Mouse (Mus musculus) liver, adult 2 months (tissue): ENCODE data around the gene Calhm1. TPM values are rescaled to one million over a fixed set of nuclear protein-coding genes. Genes with fewer than 3 reads are reported as not detected.

Experiments
- DNase-seq: peaks from one replicate; pipeline ENCODE4 v3.0.0-alpha.2; 2011; ENCODE audit warnings: low read depth, low spot score; ENCODE audit errors: extremely low read depth
- H3K27ac ChIP-seq: fragments of 200-500 bp; replicated peaks from 2 replicates; pipeline ENCODE4 v1.5.1; 2012; ENCODE audit warnings: low read depth, mild to moderate bottlenecking, control low read depth, inconsistent platforms, low read length; ENCODE audit not compliant: insufficient read depth
- H3K27me3 ChIP-seq: fragments of 200-500 bp; 2 replicates; pipeline ENCODE4 v1.6.1; 2012; ENCODE audit warnings: mild to moderate bottlenecking, moderate library complexity, low read length, inconsistent platforms; ENCODE audit not compliant: control insufficient read depth, insufficient read depth
- H3K36me3 ChIP-seq: fragments of 200-500 bp; 2 replicates; pipeline ENCODE4 v1.6.1; 2012; ENCODE audit warnings: low read length, inconsistent platforms; ENCODE audit not compliant: control insufficient read depth, insufficient read depth
- H3K4me1 ChIP-seq: fragments of 200-500 bp; 2 replicates; pipeline ENCODE4 v1.6.1; 2011; ENCODE audit warnings: low read length; ENCODE audit not compliant: control insufficient read depth, insufficient read depth
- H3K4me3 ChIP-seq: fragments of 200-500 bp; 2 replicates; pipeline ENCODE4 v1.5.1; 2011; ENCODE audit warnings: low read depth, mild to moderate bottlenecking, control low read depth, low read length, moderate library complexity; ENCODE audit not compliant: insufficient read depth
- H3K79me2 ChIP-seq: fragments of 200-500 bp; 2 replicates; pipeline ENCODE4 v1.6.1; 2012; ENCODE audit warnings: inconsistent platforms, mild to moderate bottlenecking, low read length, moderate library complexity; ENCODE audit not compliant: control insufficient read depth, insufficient read depth
- H3K9ac ChIP-seq: fragments of 200-500 bp; 2 replicates; pipeline ENCODE4 v1.6.1; 2012; ENCODE audit warnings: low read depth, mild to moderate bottlenecking, control low read depth, inconsistent platforms, low read length
- CTCF ChIP-seq: fragments of 200-500 bp; IDR thresholded peaks from 2 replicates; pipeline ENCODE4 v1.5.1; 2011; ENCODE audit warnings: low read depth, low read length, control low read depth
- POLR2A ChIP-seq: fragments of 200-500 bp; IDR thresholded peaks from 2 replicates; pipeline ENCODE4 v1.6.1; 2011; ENCODE audit warnings: low read length, control low read depth; ENCODE audit not compliant: insufficient read depth; ENCODE audit errors: extremely low read depth
- WGBS: fragments of 180-500 bp; shearing (Covaris S2); methylation state at CpG from one replicate; pipeline ENCODE4 v1.1.7; 2018; 5-methylcytosine and 5-hydroxymethylcytosine counted together
- polyA plus RNA-seq: library from polyadenylated mRNA; depleted of rRNA; stranded (reverse); fragments of >200 nt; gene quantifications from 2 replicates; pipeline ENCODE4 v1.2.3, GENCODE M21; 2012; rRNA removed
- total RNA-seq: library from RNA; depleted of rRNA; stranded (reverse); fragments of >200 nt; gene quantifications from 2 replicates; pipeline ENCODE4 v1.2.3, GENCODE M21; 2014; rRNA removed

The Calhm1 gene
- total RNA-seq (not detected in 2 replicates), polyA plus RNA-seq (not detected in 2 replicates)

DNA sequence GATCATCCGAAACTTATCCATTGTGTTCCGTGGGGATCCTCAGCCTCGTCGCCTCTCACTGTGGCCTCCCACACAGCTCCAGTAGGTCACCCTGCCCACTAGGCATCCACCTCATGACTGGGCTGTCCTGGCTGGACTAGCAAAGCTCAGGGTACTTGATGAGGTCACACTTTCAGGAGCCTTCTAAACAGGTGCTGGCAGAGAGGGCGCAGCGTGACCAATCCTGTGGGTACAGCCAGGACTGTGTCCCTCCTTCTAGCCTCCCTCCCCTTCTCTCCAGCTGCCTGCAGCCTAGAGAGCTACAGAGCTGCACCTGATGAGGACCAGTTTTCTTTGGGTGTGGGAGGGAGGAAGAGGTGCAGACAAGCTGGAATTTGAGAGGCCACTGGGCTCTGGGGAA lies at the start of gene Calhm1:
Gene Calhm1 (minus strand): TSS at position 101 of the 400 bp plus-strand sequence.
- no peak for DNase-seq
- H3K79me2 ChIP-seq: no peaks in the 10 kb centered on the region
- H3K4me1 ChIP-seq: no peaks in the 10 kb centered on the region
- no peak within 1 kb of the TSS for H3K27ac ChIP-seq
- TF ChIP-seq POLR2A: no peak
- no peak for TF ChIP-seq CTCF
- H3K27me3 ChIP-seq: no peaks in the 10 kb centered on the region
- no peaks in the 10 kb centered on the region for H3K36me3 ChIP-seq
- WGBS: 93% methylated on average over 6 of the region's 6 CpGs
- H3K4me3 ChIP-seq: no peak within 1 kb of the TSS
- no peak within 1 kb of the TSS for H3K9ac ChIP-seq

DNA sequence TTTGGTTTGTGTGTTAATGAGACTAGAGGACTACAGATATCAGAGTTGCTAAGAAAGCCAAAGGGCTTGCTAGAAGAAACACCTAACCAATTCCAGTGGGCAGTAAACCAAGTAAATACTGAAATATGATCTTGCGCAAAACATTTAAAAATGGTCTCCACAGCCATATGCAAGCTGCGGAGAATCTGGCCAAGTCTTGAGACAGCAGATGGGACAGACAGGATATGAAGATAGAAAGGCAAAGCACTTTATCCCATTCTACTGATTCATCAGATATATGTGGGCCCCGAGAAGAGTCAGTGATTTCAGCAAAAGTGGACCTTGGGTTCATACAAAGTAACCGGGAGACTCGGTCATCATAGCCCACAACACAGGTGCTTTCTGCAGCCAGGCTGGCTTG lies 48.1 kb upstream of the Calhm1 start:
- WGBS: 96% methylated on average over 5 of the region's 5 CpGs

DNA sequence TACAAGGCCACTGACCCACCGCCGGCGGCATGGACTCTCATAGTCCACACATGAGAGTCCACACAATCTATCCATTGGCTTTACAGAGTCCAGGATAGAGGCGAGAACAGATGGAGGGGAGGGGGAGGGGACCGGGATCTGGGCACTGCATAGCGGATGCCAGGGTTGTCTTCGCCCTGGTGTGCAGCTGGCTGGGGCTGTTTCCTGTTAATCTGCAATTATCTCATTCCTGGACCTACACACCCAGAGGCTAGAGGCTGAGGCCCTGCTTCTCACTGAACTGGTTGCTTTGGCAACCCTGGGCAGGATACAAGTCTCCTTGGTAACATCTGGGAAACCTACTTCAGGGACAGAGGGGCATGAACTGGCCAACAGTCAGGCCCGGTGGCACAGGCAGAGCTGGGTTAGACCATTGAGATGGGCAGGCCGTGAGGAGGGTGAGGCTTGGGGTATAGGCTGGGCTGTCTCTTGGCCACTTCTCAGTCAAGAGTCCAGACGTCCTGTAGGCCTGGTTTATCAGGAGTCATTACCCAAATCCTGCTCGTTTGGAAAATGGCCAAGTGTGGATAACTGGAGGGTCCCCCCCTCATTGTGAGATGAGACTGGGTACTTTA lies 44.6 kb upstream of the Calhm1 start:
- Histone ChIP-seq H3K4me1 (no peaks in the 10 kb centered on the region), H3K79me2 (no peaks in the 10 kb centered on the region), H3K27ac (no peak overlapping the region), H3K9ac (no peak overlapping the region), H3K27me3 (no peaks in the 10 kb centered on the region), H3K36me3 (no peaks in the 10 kb centered on the region), H3K4me3 (no peak overlapping the region)
- TF ChIP-seq CTCF: no peak
- TF ChIP-seq POLR2A: no peak
- no peak for DNase-seq
- 85% methylated on average over 11 of the region's 11 CpGs for WGBS

More for the DNA sequence above, 48.1 kb upstream of the Calhm1 start:
- DNase-seq: no peak
- Histone ChIP-seq H3K27ac (no peak overlapping the region), H3K4me3 (no peak overlapping the region), H3K9ac (no peak overlapping the region), H3K79me2 (no peaks in the 10 kb centered on the region), H3K4me1 (no peaks in the 10 kb centered on the region), H3K36me3 (no peaks in the 10 kb centered on the region), H3K27me3 (no peaks in the 10 kb centered on the region; the same call in 1 of the 2 replicates)
- no peak for TF ChIP-seq POLR2A
- TF ChIP-seq CTCF: no peak

DNA sequence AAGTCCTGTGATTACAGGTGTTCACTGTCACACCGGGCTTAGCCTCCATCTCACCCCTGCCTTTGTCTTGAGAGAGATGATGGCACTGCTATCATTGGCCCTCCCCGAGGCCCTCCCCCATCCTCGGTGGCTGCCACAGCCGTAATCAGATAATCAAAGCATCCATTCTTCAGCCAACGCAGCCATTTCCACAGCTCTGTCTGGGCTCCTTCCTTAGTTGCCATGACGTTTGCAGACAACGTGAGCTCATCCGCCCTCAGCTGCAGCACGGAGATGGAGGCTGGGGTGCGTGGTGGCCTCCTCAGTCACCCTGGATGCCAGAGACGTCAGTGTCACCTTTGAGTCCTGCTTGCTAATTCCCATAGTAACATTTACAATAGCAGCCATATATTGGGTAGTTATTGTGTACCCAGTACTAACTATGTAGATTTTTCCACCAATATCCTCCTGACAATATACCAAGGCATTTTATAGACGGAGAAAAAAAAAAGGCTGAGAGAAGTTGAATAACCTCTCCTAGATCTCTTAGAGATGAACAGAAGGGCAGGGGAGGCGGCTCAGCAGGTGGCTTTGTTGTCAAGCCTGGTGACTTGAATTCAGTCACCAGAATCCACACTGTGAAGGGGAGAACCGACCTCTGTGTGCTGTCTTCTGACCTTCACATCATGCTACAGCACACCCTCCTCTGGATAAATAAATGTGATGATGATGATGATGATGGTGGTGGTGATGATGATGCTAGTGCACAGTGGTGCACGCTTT lies 42.6 kb upstream of the Calhm1 start:
- Histone ChIP-seq H3K4me3 (no peak overlapping the region), H3K27ac (no peak overlapping the region), H3K27me3 (no peaks in the 10 kb centered on the region), H3K9ac (no peak overlapping the region), H3K36me3 (no peaks in the 10 kb centered on the region), H3K4me1 (no peaks in the 10 kb centered on the region), H3K79me2 (no peaks in the 10 kb centered on the region)
- TF ChIP-seq POLR2A: no peak
- no peak for TF ChIP-seq CTCF
- DNase-seq: no peak
- WGBS: 57% methylated on average over 15 of the region's 15 CpGs

DNA sequence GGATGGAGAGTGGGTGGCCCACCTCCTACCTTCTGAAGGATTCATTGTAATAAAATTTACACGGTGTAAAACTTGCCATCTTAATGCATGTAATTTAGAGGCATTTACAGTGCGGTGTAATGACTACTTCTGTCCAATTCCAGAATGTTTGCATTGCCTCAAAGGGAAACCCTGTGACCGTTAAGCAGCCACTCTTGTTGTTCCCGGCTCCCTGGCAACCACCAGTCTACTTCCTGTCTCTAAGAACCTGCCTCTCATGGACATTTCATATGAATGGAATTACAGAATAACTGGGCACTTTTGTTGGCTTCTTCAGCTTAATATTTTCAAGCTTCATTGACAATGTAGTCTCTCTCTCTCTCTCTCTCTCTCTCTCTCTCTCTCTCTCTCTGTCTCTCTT lies 40.7 kb upstream of the Calhm1 start:
- Histone ChIP-seq H3K9ac (no peak overlapping the region), H3K4me3 (no peak overlapping the region), H3K36me3 (no peaks in the 10 kb centered on the region), H3K27me3 (peaks cover 2% of the 10 kb centered on the region; the same call in 1 of the 2 replicates), H3K79me2 (no peaks in the 10 kb centered on the region), H3K4me1 (no peaks in the 10 kb centered on the region), H3K27ac (no peak overlapping the region)
- TF ChIP-seq CTCF (no peak), POLR2A (no peak)
- WGBS: 63% methylated on average over 4 of the region's 4 CpGs
- no peak for DNase-seq

- no peak for DNase-seq
- Histone ChIP-seq H3K27ac (no peak overlapping the region), H3K9ac (no peak overlapping the region), H3K4me1 (no peaks in the 10 kb centered on the region; the same call in 1 of the 2 replicates), H3K27me3 (peaks cover 7% of the 10 kb centered on the region), H3K4me3 (no peak overlapping the region), H3K79me2 (no peaks in the 10 kb centered on the region), H3K36me3 (no peaks in the 10 kb centered on the region)
- 74% methylated on average over 8 of the region's 8 CpGs for WGBS
- no peak for TF ChIP-seq CTCF
These were observed 40.2 kb upstream of the Calhm1 start for GRCm38 (mm10) chr19:47184221-47184620.
